Mouse (Mus musculus) midbrain, embryonic 15.5 days (tissue): ENCODE measurements around the gene Btd. TPM values are rescaled to one million over a fixed set of nuclear protein-coding genes. Genes with fewer than 3 reads are reported as not detected.

Source experiments
- ATAC-seq: fragments of 200-750 bp; cut with Nextera tagmentation; replicated peaks from 2 replicates; pipeline ENCODE4 v1.8.0; 2017; ENCODE audit warnings: moderate TSS enrichment
- H3K27ac ChIP-seq: fragments of 300-500 bp; sonication (generic); 2 replicates; pipeline ENCODE4 v1.5.1; 2015; ENCODE audit warnings: mild to moderate bottlenecking, inconsistent platforms
- H3K27me3 ChIP-seq: fragments of 300-500 bp; sonication (generic); replicated peaks from 2 replicates; pipeline ENCODE4 v1.6.1; 2015; ENCODE audit warnings: inconsistent platforms
- H3K36me3 ChIP-seq: fragments of 300-500 bp; sonication (generic); replicated peaks from 2 replicates; pipeline ENCODE4 v1.6.1; 2015; ENCODE audit warnings: inconsistent platforms
- H3K4me1 ChIP-seq: fragments of 300-500 bp; sonication (generic); 2 replicates; pipeline ENCODE4 v1.6.1; 2015; ENCODE audit warnings: inconsistent platforms
- H3K4me2 ChIP-seq: fragments of 300-500 bp; sonication (generic); 2 replicates; pipeline ENCODE4 v1.6.1; 2015; ENCODE audit warnings: inconsistent platforms, mild to moderate bottlenecking, moderate library complexity
- H3K4me3 ChIP-seq: fragments of 300-500 bp; sonication (generic); 2 replicates; pipeline ENCODE4 v1.5.1; 2015; ENCODE audit warnings: mild to moderate bottlenecking, inconsistent platforms
- H3K9ac ChIP-seq: fragments of 300-500 bp; sonication (generic); 2 replicates; pipeline ENCODE4 v1.6.1; 2015; ENCODE audit warnings: mild to moderate bottlenecking, inconsistent platforms
- H3K9me3 ChIP-seq: fragments of 300-500 bp; sonication (generic); 2 replicates; pipeline ENCODE4 v1.6.1; 2016; ENCODE audit warnings: inconsistent platforms
- WGBS: fragments of 180-500 bp; shearing (Covaris S2); methylation state at CpG from one replicate; pipeline ENCODE4 v1.1.7; 2015; ENCODE audit warnings: mixed read lengths; 5-methylcytosine and 5-hydroxymethylcytosine counted together
- polyA plus RNA-seq: library from polyadenylated mRNA; unstranded; fragments of >200 nt; fragmentation: Nextera tagmentation; extraction: Ambion mirVana; gene quantifications from 2 replicates; pipeline ENCODE4 v1.2.1, GENCODE M21; 2015

Btd gene
- polyA plus RNA-seq, 1 experiment from 2014 or later = 13.8 TPM

DNA sequence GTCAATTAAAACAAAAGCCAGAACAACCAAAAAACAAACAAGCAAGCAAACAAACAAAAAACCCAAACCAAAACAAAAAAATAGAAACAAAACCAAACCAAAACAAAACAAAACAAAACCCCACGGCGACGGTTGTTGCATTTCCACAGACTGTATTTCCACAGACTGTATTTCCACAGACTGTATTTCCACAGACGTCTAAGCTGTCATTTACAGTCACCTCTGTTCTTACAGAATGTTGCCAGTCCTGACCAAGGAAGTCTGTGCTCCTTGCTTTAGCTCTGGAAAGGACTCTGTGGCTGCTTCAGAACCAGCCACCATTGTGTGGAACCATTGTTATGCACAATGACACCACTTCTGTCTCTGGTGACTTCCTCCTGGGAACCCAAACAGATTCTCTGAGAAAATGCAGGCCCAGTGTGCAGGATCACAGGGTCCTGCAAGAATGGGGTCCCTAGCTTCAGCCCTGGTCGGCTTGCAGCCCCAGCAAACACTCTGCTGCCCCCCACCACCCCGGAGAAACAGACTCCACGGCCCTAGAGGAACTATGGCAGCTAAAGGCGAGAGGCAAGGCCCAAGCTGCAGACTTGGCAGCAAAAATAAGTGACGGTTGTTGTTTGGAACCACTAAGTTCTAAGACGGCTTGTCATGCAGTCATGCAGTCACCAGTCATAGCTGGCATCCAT, 30.9 kb downstream of the Btd start:
- H3K27me3 ChIP-seq = no peaks in the 10 kb centered on the region
- no peaks in the 10 kb centered on the region for H3K36me3 ChIP-seq
- 46% methylated on average over 10 of the region's 10 CpGs for WGBS
- no peaks in the 10 kb centered on the region for H3K9me3 ChIP-seq
- H3K27ac ChIP-seq = no peak overlapping the region
- H3K4me3 ChIP-seq = no peak overlapping the region
- no peak for ATAC-seq
- 0 out of 2 replicates have a peak, but pooled peaks cover 3% of the 10 kb centered on the region for H3K4me1 ChIP-seq
- no peak overlapping the region for H3K4me2 ChIP-seq
- H3K9ac ChIP-seq = no peak overlapping the region

GRCm38 (mm10) chr14:31680656-31681055, 39.8 kb downstream of the Btd start:
- ATAC-seq = no peak
- H3K4me2 ChIP-seq = no peak overlapping the region

GRCm38 (mm10) chr14:31681291-31681690, 40.5 kb downstream of the Btd start:
- H3K9ac ChIP-seq = no peak overlapping the region
- no peak for ATAC-seq
- H3K9me3 ChIP-seq = no peaks in the 10 kb centered on the region
- H3K27me3 ChIP-seq = no peaks in the 10 kb centered on the region
- WGBS = 84% methylated on average over 9 of the region's 9 CpGs
- H3K4me1 ChIP-seq = 0 out of 2 replicates have a peak, but pooled peaks cover 2% of the 10 kb centered on the region
- H3K4me3 ChIP-seq = no peak overlapping the region
- H3K4me2 ChIP-seq = no peak overlapping the region
- no peaks in the 10 kb centered on the region for H3K36me3 ChIP-seq
- H3K27ac ChIP-seq = no peak overlapping the region

More at GRCm38 (mm10) chr14:31680656-31681055, 39.8 kb downstream of the Btd start:
- no peaks in the 10 kb centered on the region for H3K9me3 ChIP-seq
- 0 out of 2 replicates have a peak, but pooled peaks cover 2% of the 10 kb centered on the region for H3K4me1 ChIP-seq
- no peak overlapping the region for H3K4me3 ChIP-seq
- no peak overlapping the region for H3K9ac ChIP-seq
- WGBS = 92% methylated on average over 3 of the region's 3 CpGs
- no peak overlapping the region for H3K27ac ChIP-seq
- no peaks in the 10 kb centered on the region for H3K27me3 ChIP-seq
- H3K36me3 ChIP-seq = no peaks in the 10 kb centered on the region

DNA sequence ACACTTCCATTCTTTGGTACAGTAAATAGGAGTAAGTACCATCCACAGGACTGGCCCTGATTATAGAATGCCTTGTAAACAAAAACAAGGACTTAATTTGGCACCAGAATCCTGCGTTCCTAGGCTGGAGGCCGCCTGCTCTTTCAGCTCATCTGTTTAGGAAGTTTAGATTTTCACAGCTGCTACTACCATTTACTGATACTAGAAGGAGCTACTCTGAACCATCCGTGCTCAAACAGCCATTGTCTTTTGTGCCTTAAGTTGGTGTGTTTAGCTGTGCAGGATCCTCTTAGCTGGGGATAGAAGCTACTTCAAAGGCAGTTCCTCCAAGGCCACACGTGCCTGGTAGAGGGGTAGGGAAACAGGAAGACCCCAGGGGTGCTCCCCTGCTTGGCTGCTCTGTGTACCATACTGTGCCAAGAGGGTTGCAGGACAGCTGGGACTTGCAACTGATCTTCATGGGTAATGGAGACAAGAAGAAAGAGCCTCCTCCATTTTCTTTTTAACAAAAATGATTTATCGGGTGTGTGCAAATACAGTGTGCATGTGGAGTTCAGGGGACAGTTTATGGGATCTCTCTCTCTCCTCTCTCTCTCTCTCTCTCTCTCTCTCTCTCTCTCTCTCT, 41.2 kb downstream of the Btd start:
- Histone ChIP-seq H3K4me1 (0 out of 2 replicates have a peak, but pooled peaks cover 2% of the 10 kb centered on the region), H3K9me3 (no peaks in the 10 kb centered on the region), H3K27me3 (no peaks in the 10 kb centered on the region), H3K27ac (no peak overlapping the region), H3K4me3 (no peak overlapping the region), H3K36me3 (no peaks in the 10 kb centered on the region), H3K4me2 (no peak overlapping the region), H3K9ac (no peak overlapping the region)
- ATAC-seq = no peak
- WGBS = 48% methylated on average over 5 of the region's 5 CpGs

DNA sequence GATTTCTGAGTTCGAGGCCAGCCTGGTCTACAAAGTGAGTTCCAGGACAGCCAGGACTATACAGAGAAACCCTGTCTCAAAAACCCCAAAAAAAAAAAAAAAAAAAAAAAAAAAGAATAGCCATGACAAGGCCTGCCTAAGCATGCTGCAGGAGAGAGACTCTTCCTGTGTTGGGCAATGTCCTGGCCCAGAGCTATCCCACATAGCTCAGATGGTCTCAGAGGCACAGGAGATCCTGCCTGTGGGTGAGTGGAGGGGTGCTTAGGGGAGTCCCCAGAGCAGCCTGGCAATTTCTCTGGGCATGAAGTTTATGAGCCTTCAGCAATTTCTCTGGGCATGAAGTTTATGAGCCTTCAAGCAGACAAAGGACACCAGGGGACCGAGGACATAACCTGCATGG, 42.8 kb downstream of the Btd start:
- 83% methylated on average over 2 of the region's 2 CpGs for WGBS
- no peak for ATAC-seq
- H3K9me3 ChIP-seq = no peaks in the 10 kb centered on the region
- no peak overlapping the region for H3K4me2 ChIP-seq
- 0 out of 2 replicates have a peak, but pooled peaks cover 2% of the 10 kb centered on the region for H3K4me1 ChIP-seq
- H3K27me3 ChIP-seq = no peaks in the 10 kb centered on the region
- H3K9ac ChIP-seq = no peak overlapping the region
- H3K4me3 ChIP-seq = no peak overlapping the region
- H3K36me3 ChIP-seq = no peaks in the 10 kb centered on the region
- no peak overlapping the region for H3K27ac ChIP-seq

GRCm38 (mm10) chr14:31684343-31685040, 43.7 kb downstream of the Btd start:
- H3K36me3 ChIP-seq = no peaks in the 10 kb centered on the region

GRCm38 (mm10) chr14:31685680-31686079, 44.9 kb downstream of the Btd start:
- no peaks in the 10 kb centered on the region for H3K9me3 ChIP-seq
- no peak overlapping the region for H3K4me2 ChIP-seq
- no peak overlapping the region for H3K27ac ChIP-seq
- H3K4me3 ChIP-seq = no peak overlapping the region
- no peak for ATAC-seq
- no peaks in the 10 kb centered on the region for H3K27me3 ChIP-seq
- H3K9ac ChIP-seq = no peak overlapping the region
- no peaks in the 10 kb centered on the region for H3K36me3 ChIP-seq
- 0 out of 2 replicates have a peak, but pooled peaks cover 2% of the 10 kb centered on the region for H3K4me1 ChIP-seq
- WGBS = 92% methylated on average over 10 of the region's 10 CpGs

More at GRCm38 (mm10) chr14:31684343-31685040, 43.7 kb downstream of the Btd start:
- no peaks in the 10 kb centered on the region for H3K9me3 ChIP-seq
- H3K4me2 ChIP-seq = no peak overlapping the region
- H3K4me1 ChIP-seq = 0 out of 2 replicates have a peak, but pooled peaks cover 2% of the 10 kb centered on the region
- no peaks in the 10 kb centered on the region for H3K27me3 ChIP-seq
- H3K4me3 ChIP-seq = no peak overlapping the region
- H3K9ac ChIP-seq = no peak overlapping the region
- 78% methylated on average over 7 of the region's 7 CpGs for WGBS
- no peak overlapping the region for H3K27ac ChIP-seq
- ATAC-seq = no peak

DNA sequence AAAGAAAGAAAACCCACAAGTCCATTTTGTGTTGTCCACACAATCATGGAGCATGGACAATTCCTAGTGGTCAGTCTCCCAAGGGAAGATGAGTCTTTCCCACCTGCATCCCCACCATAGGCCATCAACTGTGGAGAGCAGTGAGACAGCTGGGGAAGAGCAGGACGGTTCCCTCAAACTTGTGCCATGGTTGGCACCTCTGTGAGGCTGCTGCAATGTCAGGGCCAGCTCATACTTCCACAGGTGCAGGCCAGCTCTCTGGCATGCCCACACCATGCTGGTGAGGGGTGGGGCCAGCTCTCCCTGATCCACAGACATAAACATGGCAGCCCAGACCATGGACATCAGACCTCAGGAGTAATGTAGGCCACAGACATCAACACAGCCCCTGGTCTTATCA, 45.4 kb downstream of the Btd start:
- H3K9me3 ChIP-seq = no peaks in the 10 kb centered on the region
- 95% methylated on average over 1 of the region's 1 CpGs for WGBS
- H3K4me1 ChIP-seq = 0 out of 2 replicates have a peak, but pooled peaks cover 2% of the 10 kb centered on the region
- ATAC-seq = no peak
- no peak overlapping the region for H3K4me2 ChIP-seq
- H3K4me3 ChIP-seq = no peak overlapping the region
- no peak overlapping the region for H3K27ac ChIP-seq
- H3K27me3 ChIP-seq = no peaks in the 10 kb centered on the region
- no peak overlapping the region for H3K9ac ChIP-seq
- no peaks in the 10 kb centered on the region for H3K36me3 ChIP-seq

GRCm38 (mm10) chr14:31692536-31692935, 51.7 kb downstream of the Btd start:
- ATAC-seq = no peak
- no peaks in the 10 kb centered on the region for H3K27me3 ChIP-seq
- no peaks in the 10 kb centered on the region for H3K9me3 ChIP-seq
- H3K36me3 ChIP-seq = no peaks in the 10 kb centered on the region; the same call in 1 of the 2 replicates
- no peaks in the 10 kb centered on the region for H3K4me1 ChIP-seq
- H3K4me3 ChIP-seq = no peak overlapping the region
- no peak overlapping the region for H3K4me2 ChIP-seq
- no peak overlapping the region for H3K9ac ChIP-seq
- no peak overlapping the region for H3K27ac ChIP-seq
- 93% methylated on average over 6 of the region's 6 CpGs for WGBS

GRCm38 (mm10) chr14:31696206-31696984, 55.6 kb downstream of the Btd start:
- Histone ChIP-seq H3K36me3 (peaks cover 18% of the 10 kb centered on the region), H3K4me2 (no peak overlapping the region), H3K27me3 (no peaks in the 10 kb centered on the region), H3K27ac (no peak overlapping the region), H3K9ac (no peak overlapping the region), H3K9me3 (no peaks in the 10 kb centered on the region), H3K4me3 (no peak overlapping the region), H3K4me1 (no peaks in the 10 kb centered on the region)
- 93% methylated on average over 9 of the region's 9 CpGs for WGBS
- ATAC-seq = no peak

- no peak overlapping the region for H3K9ac ChIP-seq
- no peaks in the 10 kb centered on the region for H3K27me3 ChIP-seq
- H3K4me2 ChIP-seq = no peak overlapping the region
- H3K9me3 ChIP-seq = no peaks in the 10 kb centered on the region
- WGBS = 88% methylated on average over 3 of the region's 3 CpGs
- H3K36me3 ChIP-seq = peaks cover 23% of the 10 kb centered on the region
- H3K4me1 ChIP-seq = no peaks in the 10 kb centered on the region
- H3K27ac ChIP-seq = no peak overlapping the region
- H3K4me3 ChIP-seq = no peak overlapping the region
- ATAC-seq = no peak
These were observed 56.1 kb downstream of the Btd start for GRCm38 (mm10) chr14:31696985-31697303.

GRCm38 (mm10) chr14:31697346-31697745, 56.5 kb downstream of the Btd start:
- 97% methylated on average over 3 of the region's 3 CpGs for WGBS
- no peaks in the 10 kb centered on the region for H3K9me3 ChIP-seq
- no peak for ATAC-seq
- no peak overlapping the region for H3K9ac ChIP-seq
- peaks cover 24% of the 10 kb centered on the region for H3K36me3 ChIP-seq
- H3K4me3 ChIP-seq = no peak overlapping the region
- no peak overlapping the region for H3K27ac ChIP-seq
- no peaks in the 10 kb centered on the region for H3K4me1 ChIP-seq
- H3K27me3 ChIP-seq = no peaks in the 10 kb centered on the region
- H3K4me2 ChIP-seq = no peak overlapping the region
